Mouse (Mus musculus) ovary, adult 18-20 months (tissue): ENCODE data around the gene Vopp1.
"Not testable (repeated sequence)": the region's sequence is repeated elsewhere in the genome, so short reads cannot be mapped to it uniquely, and the experiment has no call there.

Experiments
- DNase-seq: peaks from one replicate; pipeline ENCODE4 v3.0.0; 2022; ENCODE audit warnings: low spot score, mixed read lengths

The Vopp1 gene

GRCm38 (mm10) chr6:57824422-57825258, at the start of gene Vopp1:
Gene Vopp1, minus strand, starts transcription at chr6:57825159.
- peak; percentile 53 for DNase-seq

- DNase-seq = no peak
These were observed 34.4 kb upstream of the Vopp1 start for GRCm38 (mm10) chr6:57859043-57860042.

GRCm38 (mm10) chr6:57851177-57851576, 26.2 kb upstream of the Vopp1 start:
- not testable (repeated sequence) for DNase-seq

GRCm38 (mm10) chr6:57850286-57850685, 25.3 kb upstream of the Vopp1 start, which contains the start of gene Vmn1r21:
Gene Vmn1r21, minus strand, starts transcription at chr6:57850343.
- no peak for DNase-seq

- DNase-seq = no peak
These were observed 14.9 kb upstream of the Vopp1 start for GRCm38 (mm10) chr6:57839693-57840408.

- DNase-seq = no peak
These were observed 328 bp upstream of the Vopp1 start for GRCm38 (mm10) chr6:57825259-57825715.

- DNase-seq = no peak
These were observed 1.5 kb downstream of the Vopp1 start for GRCm38 (mm10) chr6:57823461-57823860.

GRCm38 (mm10) chr6:57822648-57823410, 2.1 kb downstream of the Vopp1 start:
- DNase-seq = no peak

- no peak for DNase-seq
These were observed 10.5 kb downstream of the Vopp1 start for GRCm38 (mm10) chr6:57814436-57814940.

- no peak for DNase-seq
These were observed 12.9 kb downstream of the Vopp1 start for GRCm38 (mm10) chr6:57811748-57812730.

GRCm38 (mm10) chr6:57805218-57806069, 19.5 kb downstream of the Vopp1 start:
- DNase-seq = no peak

- no peak for DNase-seq
These were observed 21.8 kb downstream of the Vopp1 start for GRCm38 (mm10) chr6:57803130-57803529.

- no peak for DNase-seq
These were observed 26.0 kb downstream of the Vopp1 start for GRCm38 (mm10) chr6:57798986-57799385.

GRCm38 (mm10) chr6:57796853-57797423, 28.0 kb downstream of the Vopp1 start:
- no peak for DNase-seq

- DNase-seq = no peak
These were observed 29.1 kb downstream of the Vopp1 start for GRCm38 (mm10) chr6:57795835-57796234.

GRCm38 (mm10) chr6:57792821-57793220, 32.1 kb downstream of the Vopp1 start:
- not testable (repeated sequence) for DNase-seq

GRCm38 (mm10) chr6:57790542-57790941, 34.4 kb downstream of the Vopp1 start:
- no peak for DNase-seq

- no peak for DNase-seq
These were observed 37.6 kb downstream of the Vopp1 start for GRCm38 (mm10) chr6:57787376-57787775.
